In genomic region chr9:83482176-83482949, GRCm38 (mm10) we compare ENCODE assay signal across 10 mouse cellular contexts. TPM values are rescaled to one million over a fixed set of nuclear protein-coding genes. Genes with fewer than 3 reads are reported as not detected.
DNase-seq lines count a peak whose midpoint lies in the region; ATAC-seq lines count a peak whose summit lies in the region.
"Had no signal": no experiment of that assay in that cellular context is flagged by ENCODE, and none has a peak within 500 bp of the region (broad histone marks: within the 10 kb centered on the region; RNA-seq: fewer than 3 reads in every experiment).

No protein-coding gene starts in this region.

- H3K4me2 ChIP-seq in heart, embryonic 15.5 days, result no peak overlapping the region
- H3K4me2 ChIP-seq in neural tube, embryonic 15.5 days, result no peak overlapping the region
- H3K4me2 ChIP-seq in limb, embryonic 11.5 days (ENCODE audit: low read depth, severe bottlenecking), result no peak overlapping the region
- H3K4me2 ChIP-seq: neural tube, embryonic 13.5 days had no signal

- H3K4me1 ChIP-seq in heart, embryonic 15.5 days (replicated peaks), result no peaks in the 10 kb centered on the region
- no peaks in the 10 kb centered on the region for H3K4me1 ChIP-seq in neural tube, embryonic 15.5 days
- H3K4me1 ChIP-seq in limb, embryonic 11.5 days (ENCODE audit: control insufficient read depth, insufficient read depth, low read length), result peaks cover 4% of the 10 kb centered on the region; the same call in 1 of the 2 replicates
- H3K4me1 ChIP-seq: neural tube, embryonic 13.5 days had no signal

- DNase-seq in heart, postnatal 4 days, result no peak
- DNase-seq in neural tube, embryonic 10.5 days (ENCODE audit: extremely low spot score, low spot score), result peak; percentile 24
- peak; percentile 46 for DNase-seq in limb, embryonic 11.5 days (ENCODE audit: low spot score)
- no peak for DNase-seq in spleen, postnatal 10 days (ENCODE audit: low spot score in 2 of 2)
- no peak for DNase-seq in ovary, postnatal 36 days (ENCODE audit: low spot score)
- DNase-seq: adrenal gland, adult 2 months had no signal

- H3K27ac ChIP-seq in heart, embryonic 15.5 days, result no peak overlapping the region
- H3K27ac ChIP-seq in neural tube, embryonic 15.5 days (replicated peaks), result no peak overlapping the region
- 0 out of 2 replicates have a peak overlapping the region, but pooled peaks have one; percentile 33 for H3K27ac ChIP-seq in limb, embryonic 11.5 days (replicated peaks; ENCODE audit: low read depth, low read length)
- H3K27ac ChIP-seq: neural tube, embryonic 13.5 days had no signal

- no peaks in the 10 kb centered on the region for H3K36me3 ChIP-seq in heart, embryonic 15.5 days
- no peaks in the 10 kb centered on the region for H3K36me3 ChIP-seq in neural tube, embryonic 15.5 days
- H3K36me3 ChIP-seq in limb, embryonic 11.5 days (ENCODE audit: control insufficient read depth, insufficient read depth, low read length), result no peaks in the 10 kb centered on the region
- H3K36me3 ChIP-seq: neural tube, embryonic 13.5 days had no signal

- H3K27me3 ChIP-seq in heart, embryonic 15.5 days, result no peaks in the 10 kb centered on the region
- H3K27me3 ChIP-seq in neural tube, embryonic 15.5 days (replicated peaks), result no peaks in the 10 kb centered on the region
- H3K27me3 ChIP-seq in limb, embryonic 11.5 days (ENCODE audit: control insufficient read depth, insufficient read depth, low read length), result no peaks in the 10 kb centered on the region
- H3K27me3 ChIP-seq: neural tube, embryonic 13.5 days had no signal

- H3K4me3 ChIP-seq in heart, embryonic 15.5 days, result no peak overlapping the region
- no peak overlapping the region for H3K4me3 ChIP-seq in neural tube, embryonic 15.5 days (replicated peaks)
- no peak overlapping the region for H3K4me3 ChIP-seq in limb, embryonic 11.5 days (ENCODE audit: low read depth, low read length)
- H3K4me3 ChIP-seq: neural tube, embryonic 13.5 days had no signal

- no peak overlapping the region for H3K9ac ChIP-seq in heart, embryonic 15.5 days
- H3K9ac ChIP-seq in neural tube, embryonic 15.5 days (replicated peaks), result no peak overlapping the region
- H3K9ac ChIP-seq in limb, embryonic 11.5 days (ENCODE audit: low read length), result no peak overlapping the region
- H3K9ac ChIP-seq: neural tube, embryonic 13.5 days had no signal

- 84% methylated on average over 4 of the region's 4 CpGs for WGBS in heart, embryonic 15.5 days
- WGBS in neural tube, embryonic 15.5 days, result 88% methylated on average over 4 of the region's 4 CpGs
- WGBS in limb, embryonic 11.5 days, result 75% methylated on average over 4 of the region's 4 CpGs

- H3K9me3 ChIP-seq in heart, embryonic 15.5 days (replicated peaks), result no peaks in the 10 kb centered on the region
- H3K9me3 ChIP-seq in neural tube, embryonic 15.5 days (replicated peaks), result no peaks in the 10 kb centered on the region
- no peaks in the 10 kb centered on the region for H3K9me3 ChIP-seq in limb, embryonic 11.5 days (ENCODE audit: control insufficient read depth, low read length)
- H3K9me3 ChIP-seq: neural tube, embryonic 13.5 days had no signal

- ATAC-seq in heart, embryonic 15.5 days (replicated peaks; ENCODE audit: insufficient number of reproducible peaks, insufficient read depth, low FRiP score, low read depth), result 0 out of 2 replicates have a peak, but pooled peaks have one; percentile 53
- no peak for ATAC-seq in neural tube, embryonic 15.5 days (ENCODE audit: low FRiP score)
- ATAC-seq in limb, embryonic 11.5 days (ENCODE audit: insufficient number of reproducible peaks, low FRiP score, low TSS enrichment, low read depth), result peak; percentile 89
- ATAC-seq in megakaryocyte, adult 5-6 weeks (ENCODE audit: poor library complexity, severe bottlenecking), result no peak

RNA-seq across cellular contexts. Expression of gene Lca5, which starts 41.4 kb away (rescaled TPM):
- 10.0 and 10.5 TPM in 2 replicates for polyA plus RNA-seq in heart, embryonic 15.5 days (2015; fragmentation: Nextera tagmentation; extraction: Ambion mirVana)
- total RNA-seq in heart, postnatal 4 days (2021), result 1 to 10 TPM; 8.0 to 9.0 TPM
- 12.0 and 14.2 TPM in 2 replicates for polyA plus RNA-seq in neural tube, embryonic 15.5 days (2015; fragmentation: Nextera tagmentation; extraction: Ambion mirVana)
- polyA plus RNA-seq in limb, embryonic 11.5 days (2014; fragmentation: Nextera tagmentation; extraction: Ambion mirVana), result 24.1 and 28.4 TPM in 2 replicates
- 1.1 and 1.6 TPM in 2 replicates for total RNA-seq in megakaryocyte, adult 5-6 weeks (2015)
- total RNA-seq in megakaryocyte, adult 5-6 weeks (2017), result 0.16 and 1.2 TPM in 2 replicates

Comparison
In these comparisons a context has a peak if more than half of its experiments do, and no peak if none do; other contexts are left out.
1. ATAC-seq: peak in heart, embryonic 15.5 days (single experiment) and limb, embryonic 11.5 days (single experiment); none in neural tube, embryonic 15.5 days (single experiment) and megakaryocyte, adult 5-6 weeks (single experiment).
2. DNase-seq: peak in neural tube, embryonic 10.5 days (single experiment) and limb, embryonic 11.5 days (single experiment); none in heart, postnatal 4 days (single experiment), spleen, postnatal 10 days (0 of 2) and ovary, postnatal 36 days (single experiment).